Mouse (Mus musculus) layer of hippocampus, postnatal 14 days (tissue): ENCODE measurements at regions not wholly inside any gene's neighbourhood (a gene's known extent, or its start where the extent isn't known, plus 50 kb on each side); places are given as distances from the start of the nearest gene placed in this dataset.

Source experiments
- DNase-seq, 2 experiments: peaks; one replicate each; pipeline ENCODE4 v3.0.0; 2021 to 2022; ENCODE audit warnings: low spot score in 2 of 2, mixed read lengths in 1 of 2

GRCm38 (mm10) chr13:51333481-51333880, 75.0 kb upstream of the S1pr3 start:
- DNase-seq = no peak

DNA sequence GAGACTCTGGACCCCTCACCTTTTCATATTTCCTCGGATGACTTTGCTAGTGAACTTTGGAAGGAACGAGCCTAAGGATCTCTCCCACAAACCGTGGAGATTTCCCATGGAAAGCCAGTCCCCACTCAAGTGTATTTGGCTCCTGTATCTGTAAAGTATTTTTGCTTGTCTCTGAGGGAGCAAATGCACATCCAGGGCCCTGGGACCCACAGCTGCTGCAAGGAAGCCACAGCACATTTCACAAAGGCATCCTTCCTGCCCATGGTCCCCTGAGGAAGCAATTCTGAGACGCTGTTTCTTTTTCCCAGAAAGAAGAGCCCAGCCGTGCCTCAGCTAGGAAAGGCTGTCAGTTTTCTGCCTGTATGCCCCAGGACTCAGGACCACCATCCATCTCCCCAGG, 71.7 kb upstream of the S1pr3 start:
- no peak for DNase-seq

- no peak for DNase-seq
These were observed 70.5 kb upstream of the S1pr3 start for GRCm38 (mm10) chr13:51337931-51338330.

GRCm38 (mm10) chr13:51345321-51345720, 63.1 kb upstream of the S1pr3 start:
- DNase-seq = no peak

DNA sequence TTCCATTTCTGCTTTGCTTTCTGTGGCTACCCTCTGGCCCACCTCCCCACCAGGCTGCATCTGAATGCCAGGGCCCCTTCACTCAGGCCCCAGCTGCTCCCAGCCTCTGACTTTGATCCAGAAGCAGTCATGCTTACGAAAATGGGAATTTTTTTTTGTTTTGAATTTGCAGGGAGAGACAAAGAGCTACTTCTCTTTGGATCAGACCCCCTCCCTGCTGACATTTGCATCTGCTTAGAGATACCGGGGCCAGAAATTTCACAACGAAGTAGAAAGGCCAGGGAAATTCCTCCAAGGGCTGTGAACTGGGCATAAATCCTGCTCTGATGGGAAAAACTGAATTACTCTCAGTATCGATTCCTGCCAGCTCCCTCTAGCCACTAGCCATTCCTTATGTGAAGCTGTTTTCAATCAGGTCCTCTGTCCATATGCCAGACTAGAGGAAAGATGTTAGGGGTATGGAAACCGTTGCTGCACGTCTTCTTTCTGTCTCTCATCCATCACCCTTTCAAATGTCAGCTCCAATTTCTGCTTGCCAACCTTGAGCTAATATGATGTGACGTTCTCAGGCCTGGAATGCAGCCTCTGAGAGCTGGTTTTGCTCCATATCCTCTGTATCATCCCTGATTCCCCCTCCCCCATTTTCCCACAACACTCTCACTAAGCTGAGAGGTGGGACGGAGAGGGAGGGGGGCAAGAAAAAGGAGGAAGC, 62.4 kb upstream of the S1pr3 start:
- DNase-seq = peak; percentile 32 to 48

DNA sequence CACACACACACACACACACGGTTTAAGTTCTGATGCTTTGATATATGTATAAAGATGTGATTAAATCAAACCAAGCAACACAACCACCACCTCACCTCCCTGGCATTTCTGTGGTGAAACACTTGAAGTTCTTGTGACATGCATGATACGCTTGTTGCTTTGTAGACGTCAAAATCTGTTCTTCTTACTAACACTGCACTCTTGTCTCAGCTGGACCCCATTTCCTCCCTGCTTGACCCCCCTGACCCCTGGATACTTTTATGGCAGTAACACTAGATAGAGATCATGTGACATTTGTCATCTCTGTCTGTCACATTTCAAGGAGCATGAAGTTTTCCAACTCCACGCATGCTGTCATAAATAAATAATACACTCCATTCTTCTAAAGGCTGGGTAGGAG, 59.7 kb upstream of the S1pr3 start:
- DNase-seq = no peak

DNA sequence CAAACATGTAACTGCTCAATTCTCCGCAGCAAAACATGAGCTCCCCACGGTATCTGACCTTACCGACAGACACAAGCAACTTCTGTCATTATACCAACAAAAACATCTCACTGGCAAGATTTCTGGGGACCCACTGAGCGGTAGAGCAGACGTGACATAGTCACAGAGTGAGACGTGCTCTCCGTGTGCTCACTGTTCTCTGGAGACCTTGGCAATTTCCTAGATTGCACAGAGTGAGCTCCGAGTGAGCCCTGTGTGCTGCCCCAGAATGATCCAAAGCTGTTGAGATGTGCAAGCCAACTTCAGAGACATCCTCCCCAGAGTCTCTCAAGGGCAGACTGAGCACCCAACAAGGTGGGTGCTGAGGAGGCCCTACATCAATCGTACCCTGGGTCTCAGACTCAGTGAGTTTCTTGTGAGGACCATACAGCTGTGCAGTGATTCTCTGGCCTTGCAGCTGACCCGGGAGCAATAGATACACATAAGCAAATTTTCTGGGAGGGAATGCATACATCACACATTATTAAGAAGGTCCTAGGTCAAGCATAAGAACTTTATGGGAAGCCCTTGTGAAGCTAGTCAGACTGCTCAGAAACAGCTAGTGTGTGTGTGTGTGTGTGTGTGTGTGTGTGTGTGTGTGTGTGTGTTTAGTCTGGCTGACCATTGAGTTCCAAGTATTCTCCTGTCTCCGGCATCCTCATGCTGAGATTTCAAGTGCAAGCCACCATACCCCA, 58.5 kb upstream of the S1pr3 start:
- DNase-seq = no peak

DNA sequence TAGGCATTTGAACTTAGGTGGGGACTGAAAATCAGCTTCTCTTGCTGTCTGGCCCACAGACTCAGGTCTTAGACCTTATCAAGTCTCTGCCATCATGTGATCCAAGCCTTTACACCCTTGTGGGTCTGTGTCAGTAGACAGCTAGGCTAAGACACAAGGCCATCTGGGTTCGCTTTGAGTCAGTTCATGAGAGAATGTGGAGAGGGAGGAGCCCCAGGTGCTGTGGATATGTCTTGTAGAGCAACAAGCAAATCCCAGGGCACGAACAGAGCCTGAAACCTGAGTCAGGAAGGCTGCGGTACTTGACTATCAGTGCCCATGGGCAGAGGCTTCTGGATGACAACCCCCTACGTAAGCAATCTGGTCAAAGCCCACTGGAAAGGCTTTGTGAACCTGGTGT, 55.6 kb upstream of the S1pr3 start:
- DNase-seq = no peak

DNA sequence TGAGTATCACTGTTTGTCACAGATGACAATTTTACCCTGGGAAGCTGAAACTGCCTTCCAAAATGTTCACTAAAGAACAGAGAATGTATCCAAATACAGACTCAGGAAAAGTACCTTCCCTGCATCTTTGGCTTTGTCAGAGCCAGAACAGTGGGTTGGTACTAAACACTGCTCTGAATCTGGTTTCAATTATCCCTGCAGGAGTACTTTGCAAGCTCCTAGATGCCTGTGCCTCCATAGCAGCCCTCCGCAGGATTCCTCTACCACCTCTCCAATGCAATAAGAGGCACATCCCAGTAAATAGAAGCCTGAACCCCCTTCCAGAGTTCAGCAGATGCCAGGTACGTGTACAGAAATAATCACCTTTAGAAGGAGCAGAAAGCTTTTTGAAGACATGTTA, 52.9 kb upstream of the S1pr3 start:
- no peak for DNase-seq
